Mouse (Mus musculus): Measurements from ENCODE around the gene Erv3. TPM values are rescaled to one million over a fixed set of nuclear protein-coding genes. Genes with fewer than 3 reads are reported as not detected.
A peak's percentile ranks its signal among the peaks of the same experiment; 100 is the strongest.

The Erv3 gene
- polyA plus RNA-seq, 1 experiment from 2014 or later: not detected

DNA sequence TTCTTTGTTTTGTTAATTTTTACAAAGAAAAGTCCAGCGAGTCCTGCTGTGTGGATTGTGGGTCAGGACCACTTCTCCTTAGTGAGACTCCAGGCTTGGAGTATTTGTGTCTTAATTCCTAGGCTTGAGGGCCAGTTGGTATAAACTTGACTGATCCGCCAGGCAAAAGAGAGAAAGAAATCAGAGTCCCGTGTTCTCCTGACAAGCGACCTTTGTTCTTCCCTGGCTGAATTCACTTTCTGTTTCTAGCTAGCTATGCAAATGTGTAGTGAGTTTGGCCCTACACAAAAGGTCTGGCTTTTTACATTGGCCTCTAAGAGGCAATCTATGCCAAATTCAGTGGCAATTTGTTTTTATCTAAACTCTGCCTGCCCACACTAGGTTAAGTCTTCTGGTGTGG lies 22.2 kb upstream of the Erv3 start:
- Histone ChIP-seq H3K4me3 (ENCODE audit: low read depth, low read length) (no peak overlapping the region), H3K9ac (ENCODE audit: low read length) (no peak overlapping the region), H3K36me3 (ENCODE audit: control insufficient read depth, insufficient read depth, low read length) (no peaks in the 10 kb centered on the region), H3K27ac (ENCODE audit: low read depth, low read length) (no peak overlapping the region), H3K9me3 (ENCODE audit: control insufficient read depth, low read length) (no peaks in the 10 kb centered on the region), H3K27me3 (ENCODE audit: control insufficient read depth, insufficient read depth, low read length) (no peaks in the 10 kb centered on the region), H3K4me2 (ENCODE audit: low read depth, low read length, severe bottlenecking) (no peak overlapping the region), H3K4me1 (replicated peaks; ENCODE audit: control insufficient read depth, insufficient read depth, low read length) (no peaks in the 10 kb centered on the region)
- WGBS: 67% methylated on average over 4 of the region's 4 CpGs
- ATAC-seq (replicated peaks; ENCODE audit: low FRiP score) (no peak), DNase-seq (ENCODE audit: low spot score) (no peak)

DNA sequence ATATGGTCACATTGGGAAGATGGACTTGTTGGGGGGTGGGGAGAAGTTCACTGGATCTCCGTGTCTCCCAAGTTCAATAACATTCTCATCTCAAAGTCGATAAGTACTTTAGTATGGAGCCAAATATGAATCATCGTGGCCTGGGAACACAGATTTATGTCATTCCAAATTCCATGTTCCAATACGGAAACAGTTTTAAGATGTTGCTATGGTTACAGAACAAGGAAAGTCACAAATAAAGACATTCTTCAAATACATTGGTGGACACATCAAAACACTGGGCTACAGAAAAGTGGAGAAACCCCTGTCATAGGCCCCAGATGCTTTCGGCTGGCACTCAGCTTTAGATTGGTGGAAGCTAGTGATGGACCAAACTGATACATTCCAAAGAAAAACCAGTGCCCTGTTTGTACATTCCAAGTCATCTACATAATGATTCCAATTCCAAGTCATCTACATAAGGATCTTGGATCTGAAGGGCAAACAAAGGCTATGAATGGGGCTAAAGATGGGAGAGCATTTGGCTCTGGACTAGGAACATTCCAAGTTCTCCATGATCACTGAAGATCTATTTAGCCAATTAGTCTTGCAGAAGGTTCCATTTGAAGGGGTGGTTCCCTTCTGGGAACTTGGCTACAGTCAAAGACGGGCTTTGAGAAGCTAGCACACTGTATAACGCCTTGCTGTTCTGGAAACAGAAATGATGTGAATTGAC lies 17.2 kb upstream of the Erv3 start:
- no peak overlapping the region for H3K27ac ChIP-seq (ENCODE audit: low read depth, low read length)
- ATAC-seq (replicated peaks; ENCODE audit: low FRiP score) (no peak), DNase-seq (ENCODE audit: low spot score) (no peak)
- H3K9ac ChIP-seq (ENCODE audit: low read length): no peak overlapping the region
- H3K9me3 ChIP-seq (ENCODE audit: control insufficient read depth, low read length): no peaks in the 10 kb centered on the region
- H3K4me2 ChIP-seq (ENCODE audit: low read depth, low read length, severe bottlenecking): no peak overlapping the region
- H3K4me1 ChIP-seq (replicated peaks; ENCODE audit: control insufficient read depth, insufficient read depth, low read length): no peaks in the 10 kb centered on the region
- WGBS: 92% methylated on average over 7 of the region's 7 CpGs
- H3K27me3 ChIP-seq (ENCODE audit: control insufficient read depth, insufficient read depth, low read length): no peaks in the 10 kb centered on the region
- no peaks in the 10 kb centered on the region for H3K36me3 ChIP-seq (ENCODE audit: control insufficient read depth, insufficient read depth, low read length)
- H3K4me3 ChIP-seq (ENCODE audit: low read depth, low read length): no peak overlapping the region

DNA sequence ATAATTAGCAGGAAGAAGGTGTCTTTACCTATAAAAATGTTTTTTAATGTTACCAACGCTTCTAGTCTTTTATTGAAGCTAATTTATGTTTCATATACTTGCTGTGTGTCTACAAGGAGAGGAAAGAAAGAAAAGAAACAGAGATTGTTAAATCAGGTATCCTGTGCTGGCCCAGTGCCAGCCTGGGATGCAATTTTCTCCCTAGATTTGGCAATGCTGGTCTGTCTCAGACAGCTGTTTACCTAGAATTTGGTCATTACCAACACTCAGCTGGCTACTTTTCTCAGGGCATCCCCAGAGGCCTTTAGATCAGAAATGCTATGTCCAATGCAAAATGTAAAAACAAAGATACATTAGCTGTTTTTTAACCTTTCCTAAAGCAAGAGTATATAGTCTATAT lies 13.8 kb upstream of the Erv3 start:
- Histone ChIP-seq H3K4me2 (ENCODE audit: low read depth, low read length, severe bottlenecking) (no peak overlapping the region), H3K27ac (ENCODE audit: low read depth, low read length) (no peak overlapping the region), H3K4me1 (replicated peaks; ENCODE audit: control insufficient read depth, insufficient read depth, low read length) (no peaks in the 10 kb centered on the region), H3K9me3 (ENCODE audit: control insufficient read depth, low read length) (no peaks in the 10 kb centered on the region), H3K27me3 (ENCODE audit: control insufficient read depth, insufficient read depth, low read length) (no peaks in the 10 kb centered on the region), H3K36me3 (ENCODE audit: control insufficient read depth, insufficient read depth, low read length) (no peaks in the 10 kb centered on the region), H3K9ac (ENCODE audit: low read length) (no peak overlapping the region), H3K4me3 (ENCODE audit: low read depth, low read length) (no peak overlapping the region)
- 77% methylated on average over 1 of the region's 1 CpGs for WGBS
- no peak for DNase-seq (ENCODE audit: low spot score)
- ATAC-seq (replicated peaks; ENCODE audit: low FRiP score): no peak

DNA sequence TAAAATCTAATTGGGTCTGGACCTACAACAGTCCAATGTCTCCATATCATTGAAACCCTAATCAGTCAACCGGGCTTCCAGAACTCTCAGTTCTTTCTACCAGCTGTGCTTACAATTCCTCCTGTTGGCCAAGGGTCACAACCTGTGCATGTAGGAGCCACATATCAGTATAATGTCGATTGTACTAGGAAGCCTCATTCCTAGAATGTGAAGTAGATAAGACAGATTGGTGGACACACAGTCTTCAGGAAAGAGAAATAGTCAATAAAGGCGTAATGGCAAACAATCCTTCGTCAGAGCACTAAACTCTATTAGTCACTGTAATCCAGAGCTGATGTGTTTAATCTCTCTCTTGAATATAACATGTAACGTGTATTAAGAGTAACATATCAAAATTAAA lies 9.4 kb upstream of the Erv3 start:
- H3K36me3 ChIP-seq (ENCODE audit: control insufficient read depth, insufficient read depth, low read length): no peaks in the 10 kb centered on the region
- no peak overlapping the region for H3K27ac ChIP-seq (ENCODE audit: low read depth, low read length)
- H3K4me3 ChIP-seq (ENCODE audit: low read depth, low read length): no peak overlapping the region
- H3K27me3 ChIP-seq (ENCODE audit: control insufficient read depth, insufficient read depth, low read length): no peaks in the 10 kb centered on the region
- ATAC-seq (replicated peaks; ENCODE audit: low FRiP score) (no peak), DNase-seq (ENCODE audit: low spot score) (no peak)
- H3K9me3 ChIP-seq (ENCODE audit: control insufficient read depth, low read length): no peaks in the 10 kb centered on the region
- H3K9ac ChIP-seq (ENCODE audit: low read length): no peak overlapping the region
- no peaks in the 10 kb centered on the region for H3K4me1 ChIP-seq (replicated peaks; ENCODE audit: control insufficient read depth, insufficient read depth, low read length)
- H3K4me2 ChIP-seq (ENCODE audit: low read depth, low read length, severe bottlenecking): no peak overlapping the region
- 91% methylated on average over 5 of the region's 5 CpGs for WGBS

DNA sequence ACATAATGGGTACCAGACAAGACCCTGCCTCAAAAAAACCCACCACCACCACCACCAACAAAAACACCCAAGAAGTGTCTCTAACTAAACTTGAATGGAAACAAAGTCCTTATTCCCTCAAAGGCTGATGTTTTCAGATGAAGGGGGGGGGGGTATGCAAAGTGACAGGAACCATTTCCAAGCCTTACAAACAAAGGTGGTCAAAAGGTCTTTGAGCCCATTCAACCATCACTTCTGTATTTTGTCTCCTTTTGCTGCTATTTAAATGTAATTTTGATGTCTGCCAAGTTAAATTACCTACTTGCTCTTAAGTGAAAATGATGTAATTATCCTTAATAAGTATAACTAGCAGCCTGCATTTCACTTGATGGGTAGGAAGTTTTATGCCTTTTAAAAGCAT lies 7.1 kb upstream of the Erv3 start:
- no peaks in the 10 kb centered on the region for H3K27me3 ChIP-seq (ENCODE audit: control insufficient read depth, insufficient read depth, low read length)
- H3K9ac ChIP-seq (ENCODE audit: low read length): no peak overlapping the region
- H3K36me3 ChIP-seq (ENCODE audit: control insufficient read depth, insufficient read depth, low read length): no peaks in the 10 kb centered on the region
- no peaks in the 10 kb centered on the region for H3K4me1 ChIP-seq (replicated peaks; ENCODE audit: control insufficient read depth, insufficient read depth, low read length)
- no peak overlapping the region for H3K4me2 ChIP-seq (ENCODE audit: low read depth, low read length, severe bottlenecking)
- DNase-seq (ENCODE audit: low spot score): no peak
- H3K9me3 ChIP-seq (ENCODE audit: control insufficient read depth, low read length): no peaks in the 10 kb centered on the region
- H3K4me3 ChIP-seq (ENCODE audit: low read depth, low read length): no peak overlapping the region
- H3K27ac ChIP-seq (ENCODE audit: low read depth, low read length): no peak overlapping the region
- ATAC-seq (replicated peaks; ENCODE audit: low FRiP score): no peak

DNA sequence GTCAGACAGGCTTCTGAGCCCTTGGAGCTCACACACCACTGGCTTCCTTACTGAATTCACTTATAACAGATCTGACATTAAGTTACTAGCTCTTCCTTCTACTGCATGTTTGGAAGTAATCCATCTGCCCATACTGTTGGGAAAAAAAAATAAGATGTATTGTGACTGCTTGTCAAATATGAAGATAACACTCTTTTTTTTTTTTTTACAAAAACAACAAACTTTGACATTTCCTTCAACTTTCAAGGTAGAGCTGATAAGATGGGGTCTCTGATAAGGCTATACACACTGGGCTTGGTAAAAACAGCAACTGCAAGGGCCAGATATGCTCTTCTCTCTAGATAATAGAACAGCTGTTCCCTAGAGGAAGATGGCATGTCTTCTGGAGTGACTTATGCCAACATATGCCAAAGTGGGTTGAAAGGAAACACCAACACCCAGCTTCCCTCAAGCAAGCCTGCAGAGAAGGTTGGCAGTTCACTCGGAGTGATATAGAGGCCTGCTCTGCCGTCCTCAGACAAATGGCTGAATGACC lies 4.8 kb upstream of the Erv3 start:
- no peak overlapping the region for H3K4me3 ChIP-seq (ENCODE audit: low read depth, low read length)
- DNase-seq (ENCODE audit: low spot score) (no peak), ATAC-seq (replicated peaks; ENCODE audit: low FRiP score) (no peak)
- no peaks in the 10 kb centered on the region for H3K9me3 ChIP-seq (ENCODE audit: control insufficient read depth, low read length)
- H3K36me3 ChIP-seq (ENCODE audit: control insufficient read depth, insufficient read depth, low read length): no peaks in the 10 kb centered on the region
- 89% methylated on average over 2 of the region's 2 CpGs for WGBS
- H3K4me2 ChIP-seq (ENCODE audit: low read depth, low read length, severe bottlenecking): no peak overlapping the region
- H3K27ac ChIP-seq (ENCODE audit: low read depth, low read length): no peak overlapping the region
- no peak overlapping the region for H3K9ac ChIP-seq (ENCODE audit: low read length)
- H3K27me3 ChIP-seq (ENCODE audit: control insufficient read depth, insufficient read depth, low read length): no peaks in the 10 kb centered on the region
- no peaks in the 10 kb centered on the region for H3K4me1 ChIP-seq (replicated peaks; ENCODE audit: control insufficient read depth, insufficient read depth, low read length)

DNA sequence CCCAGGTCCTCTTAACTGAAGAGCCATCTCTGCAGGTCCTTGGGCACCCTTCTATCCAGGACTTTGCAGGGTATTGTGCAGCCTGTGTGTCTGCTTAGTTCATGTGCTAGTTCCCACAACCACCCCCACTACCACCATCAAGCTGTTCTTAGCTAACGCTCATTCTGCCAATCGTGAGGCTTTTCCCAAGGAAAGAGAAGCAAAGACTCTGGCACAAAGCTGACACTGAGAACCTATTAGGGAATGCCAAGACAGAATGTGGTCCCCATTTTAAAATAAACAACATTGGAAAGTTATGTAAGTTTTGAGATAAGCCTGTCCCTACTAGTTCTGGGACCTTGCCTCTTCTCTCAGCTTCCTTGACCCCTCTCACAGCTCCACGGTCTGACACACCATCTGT lies 3.9 kb upstream of the Erv3 start:
- Histone ChIP-seq H3K27me3 (ENCODE audit: control insufficient read depth, insufficient read depth, low read length) (no peaks in the 10 kb centered on the region), H3K9ac (ENCODE audit: low read length) (no peak overlapping the region), H3K27ac (ENCODE audit: low read depth, low read length) (no peak overlapping the region), H3K4me2 (ENCODE audit: low read depth, low read length, severe bottlenecking) (no peak overlapping the region), H3K36me3 (ENCODE audit: control insufficient read depth, insufficient read depth, low read length) (no peaks in the 10 kb centered on the region), H3K9me3 (ENCODE audit: control insufficient read depth, low read length) (no peaks in the 10 kb centered on the region), H3K4me3 (ENCODE audit: low read depth, low read length) (no peak overlapping the region), H3K4me1 (replicated peaks; ENCODE audit: control insufficient read depth, insufficient read depth, low read length) (no peaks in the 10 kb centered on the region)
- DNase-seq (ENCODE audit: low spot score): no peak
- no peak for ATAC-seq (replicated peaks; ENCODE audit: low FRiP score)
- 78% methylated on average over 3 of the region's 3 CpGs for WGBS

DNA sequence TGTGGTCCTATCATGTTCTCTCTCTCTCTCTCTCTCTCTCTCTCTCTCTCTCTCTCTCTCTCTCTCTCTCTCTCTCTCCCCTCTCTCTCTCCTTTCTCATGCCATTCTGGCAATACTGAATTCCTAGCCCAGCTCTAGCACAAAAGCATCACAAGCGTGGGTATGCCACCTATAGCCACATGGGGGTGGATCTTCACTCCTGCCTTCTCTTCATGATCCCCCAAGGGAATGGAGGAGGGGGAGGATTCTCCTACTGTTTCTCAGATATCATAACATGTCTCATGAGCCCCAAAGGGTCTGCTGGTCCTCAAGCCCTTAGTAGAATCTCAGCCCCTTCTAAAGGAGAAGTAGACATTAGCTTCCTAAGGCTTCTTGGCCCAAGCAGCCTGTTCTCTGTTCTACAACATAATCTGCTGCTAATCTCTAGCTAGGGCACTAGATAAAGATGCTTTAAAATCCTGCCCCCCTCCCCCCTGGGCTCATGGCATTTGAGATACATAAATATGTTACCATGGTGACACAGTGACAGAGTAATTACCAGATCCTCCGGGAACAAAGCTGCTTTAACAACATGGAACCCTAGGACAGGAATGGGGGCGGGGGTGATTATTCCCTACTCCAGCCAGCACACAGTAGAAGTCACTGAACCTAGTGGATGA lies 3.2 kb upstream of the Erv3 start:
- WGBS: 60% methylated on average over 3 of the region's 3 CpGs
- DNase-seq (ENCODE audit: low spot score): no peak

DNA sequence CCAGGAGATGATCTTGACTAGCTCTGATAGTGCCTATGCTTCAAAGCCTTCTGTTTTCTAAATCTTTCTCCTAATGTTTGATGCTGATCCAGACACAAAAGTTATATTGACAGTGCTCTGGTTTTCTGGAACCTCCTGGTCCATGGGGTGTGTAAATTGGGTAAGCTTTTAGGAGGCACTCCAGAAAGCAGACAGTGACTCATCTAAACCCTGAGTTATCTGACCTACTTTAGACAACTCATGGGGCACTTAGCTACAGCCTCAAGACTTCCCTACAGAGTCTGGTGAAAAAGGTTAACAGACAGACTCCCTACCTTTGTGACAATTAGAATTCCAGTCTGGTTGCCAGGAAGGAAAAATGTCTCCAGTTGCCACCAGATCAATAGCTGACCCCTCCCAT lies 1.7 kb downstream of the Erv3 start:
- Histone ChIP-seq H3K4me3 (ENCODE audit: low read depth, low read length) (no peak overlapping the region), H3K9me3 (ENCODE audit: control insufficient read depth, low read length) (no peaks in the 10 kb centered on the region), H3K36me3 (ENCODE audit: control insufficient read depth, insufficient read depth, low read length) (no peaks in the 10 kb centered on the region), H3K27ac (ENCODE audit: low read depth, low read length) (no peak overlapping the region), H3K27me3 (ENCODE audit: control insufficient read depth, insufficient read depth, low read length) (no peaks in the 10 kb centered on the region), H3K4me1 (replicated peaks; ENCODE audit: control insufficient read depth, insufficient read depth, low read length) (no peaks in the 10 kb centered on the region), H3K9ac (ENCODE audit: low read length) (no peak overlapping the region), H3K4me2 (ENCODE audit: low read depth, low read length, severe bottlenecking) (no peak overlapping the region)
- DNase-seq (ENCODE audit: low spot score) (no peak), ATAC-seq (replicated peaks; ENCODE audit: low FRiP score) (no peak)

More for the DNA sequence above, 3.2 kb upstream of the Erv3 start:
- no peaks in the 10 kb centered on the region for H3K27me3 ChIP-seq (ENCODE audit: control insufficient read depth, insufficient read depth, low read length)
- H3K4me3 ChIP-seq (ENCODE audit: low read depth, low read length): no peak overlapping the region
- H3K4me2 ChIP-seq (ENCODE audit: low read depth, low read length, severe bottlenecking): no peak overlapping the region
- H3K9me3 ChIP-seq (ENCODE audit: control insufficient read depth, low read length): no peaks in the 10 kb centered on the region
- no peaks in the 10 kb centered on the region for H3K4me1 ChIP-seq (replicated peaks; ENCODE audit: control insufficient read depth, insufficient read depth, low read length)
- H3K36me3 ChIP-seq (ENCODE audit: control insufficient read depth, insufficient read depth, low read length): no peaks in the 10 kb centered on the region
- H3K27ac ChIP-seq (ENCODE audit: low read depth, low read length): no peak overlapping the region
- H3K9ac ChIP-seq (ENCODE audit: low read length): no peak overlapping the region
- peak; percentile 83 for ATAC-seq (replicated peaks; ENCODE audit: low FRiP score)
